Mouse (Mus musculus): ENCODE measurements around the gene Plk4. TPM values are rescaled to one million over a fixed set of nuclear protein-coding genes. Genes with fewer than 3 reads are reported as not detected.
"Not testable (repeated sequence)": the region's sequence is repeated elsewhere in the genome, so short reads cannot be mapped to it uniquely, and the experiment has no call there.

Plk4 gene
- 5.5 and 6.1 TPM in 2 replicates for total RNA-seq (2021)
- long read RNA-seq, partial matches to known transcripts: 0 of 8 reads
- long read RNA-seq, other reads (novel, unspliced or antisense): 2 of 8 reads

- DNase-seq: peak; percentile 99
Measured at GRCm38 (mm10) chr3:40799530-40800372, at the start of gene Plk4. Gene Plk4, plus strand, starts transcription at chr3:40800019.

- DNase-seq: no peak
Measured at GRCm38 (mm10) chr3:40760746-40761145, 39.1 kb upstream of the Plk4 start.

DNA sequence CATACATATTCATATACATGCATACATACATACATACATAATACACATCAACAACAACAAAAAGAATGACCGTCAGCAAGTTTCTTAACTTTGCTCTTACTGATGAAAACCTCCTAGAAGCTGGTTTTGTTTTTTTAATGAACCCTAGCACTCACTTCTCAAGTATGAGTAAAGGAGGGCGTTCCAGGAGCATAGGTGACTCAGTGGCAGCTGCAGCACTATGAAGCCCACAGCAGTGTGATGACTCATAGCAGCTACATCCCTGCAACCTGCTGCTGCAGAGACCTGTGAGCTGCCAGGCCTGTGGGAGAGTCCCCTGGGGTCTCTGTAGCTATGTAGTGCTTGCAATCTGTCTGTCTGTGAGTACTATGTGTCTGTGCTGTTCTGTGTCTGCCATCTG lies 38.5 kb upstream of the Plk4 start:
- no peak for DNase-seq

- DNase-seq: no peak
Measured at GRCm38 (mm10) chr3:40793783-40794182, 6.0 kb upstream of the Plk4 start.

DNA sequence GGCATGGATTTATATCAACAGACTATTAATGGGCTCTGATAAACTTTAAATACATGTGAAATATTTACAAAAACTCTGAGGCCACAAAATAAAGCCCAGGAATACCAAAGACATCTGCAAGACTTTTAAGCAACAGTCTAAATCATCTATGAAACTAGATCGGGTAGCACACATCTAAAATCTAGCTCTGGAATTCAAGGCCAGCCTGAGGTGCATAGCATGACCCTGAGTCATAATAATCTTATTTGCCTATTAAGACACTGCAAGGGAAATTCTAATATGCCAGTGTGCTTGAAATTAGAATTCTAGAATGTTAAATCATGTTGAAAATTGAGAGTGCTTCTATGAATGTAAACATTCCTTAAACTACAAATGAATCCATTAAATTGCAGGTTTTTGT lies 1.8 kb upstream of the Plk4 start:
- no peak for DNase-seq

GRCm38 (mm10) chr3:40798500-40798899 lies 1.3 kb upstream of the Plk4 start:
- peak; percentile 37 for DNase-seq

DNA sequence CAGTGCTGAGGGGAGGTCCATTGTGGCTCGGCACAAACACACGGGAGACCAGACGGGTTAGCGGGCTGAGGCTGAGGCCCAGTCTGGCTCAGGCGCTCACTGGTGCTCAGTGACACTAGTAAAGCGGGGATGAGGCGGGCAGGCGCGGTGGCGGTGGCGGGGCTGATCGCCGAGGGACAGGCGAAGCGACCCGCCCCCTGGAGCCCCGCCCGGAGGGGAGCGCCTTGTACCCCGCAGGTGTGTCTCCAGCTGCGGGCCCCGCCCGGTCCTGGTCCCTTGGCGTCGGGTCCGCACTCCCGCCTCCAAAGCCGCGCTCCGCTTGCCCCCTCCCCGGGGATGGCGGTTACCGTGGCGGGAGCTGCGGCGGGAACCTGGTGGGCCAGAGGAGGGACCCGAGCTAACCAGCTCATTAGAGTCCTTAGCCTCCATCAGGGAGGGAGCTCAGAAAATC lies 579 bp downstream of the Plk4 start:
- DNase-seq: peak; percentile 48

DNA sequence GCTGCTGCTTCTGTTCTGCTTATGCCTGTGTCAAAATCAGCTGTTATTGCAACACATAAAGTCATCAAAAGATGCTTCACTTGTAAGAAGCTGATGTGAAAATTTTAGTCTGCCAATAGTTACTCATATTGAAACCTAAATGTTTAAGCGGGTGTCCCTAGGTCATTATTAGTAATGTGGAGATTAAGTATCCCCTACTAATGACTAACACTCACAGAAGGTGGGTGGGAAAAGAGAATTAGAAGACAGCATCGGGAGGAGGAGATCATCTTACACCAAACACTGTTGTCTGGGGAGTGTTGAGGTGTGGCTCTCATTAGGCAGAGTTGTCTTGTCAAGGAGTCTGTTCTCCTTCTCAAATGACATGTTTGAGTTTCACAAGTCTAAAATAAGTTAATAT lies 7.1 kb downstream of the Plk4 start:
- DNase-seq: no peak

DNA sequence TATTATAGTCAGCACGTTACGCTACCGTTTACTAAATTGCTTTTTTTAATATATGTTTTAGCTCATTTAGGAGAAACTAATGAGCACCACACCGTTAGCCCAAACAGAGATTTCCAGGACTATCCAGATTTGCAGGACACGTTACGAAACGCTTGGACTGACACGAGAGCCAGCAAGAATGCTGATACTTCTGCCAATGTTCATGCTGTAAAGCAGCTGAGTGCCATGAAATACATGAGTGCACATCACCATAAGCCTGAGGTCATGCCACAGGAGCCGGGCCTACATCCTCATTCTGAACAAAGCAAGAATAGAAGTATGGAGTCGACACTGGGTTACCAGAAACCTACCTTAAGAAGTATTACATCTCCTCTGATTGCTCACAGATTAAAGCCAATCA lies 8.9 kb downstream of the Plk4 start:
- no peak for DNase-seq

DNA sequence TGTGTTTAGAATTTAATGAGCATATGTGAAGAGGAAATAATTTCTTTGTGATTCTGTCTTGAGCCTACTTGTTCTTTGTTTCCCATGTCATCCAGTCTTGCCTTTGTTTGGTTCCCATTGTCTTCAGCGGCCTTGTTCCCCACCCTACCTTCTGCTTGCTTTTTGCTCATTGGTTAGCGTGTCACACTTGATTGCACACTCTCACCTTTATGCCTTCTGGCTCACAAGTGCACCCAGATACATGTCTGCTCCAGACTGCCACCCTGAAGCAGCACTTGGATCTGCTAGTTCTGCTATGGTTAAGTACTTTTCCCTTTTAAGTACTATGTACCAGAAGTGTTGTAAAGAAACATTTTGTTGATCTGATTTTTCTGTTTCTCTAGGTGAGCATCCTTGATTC lies 10.1 kb downstream of the Plk4 start:
- DNase-seq: no peak

DNA sequence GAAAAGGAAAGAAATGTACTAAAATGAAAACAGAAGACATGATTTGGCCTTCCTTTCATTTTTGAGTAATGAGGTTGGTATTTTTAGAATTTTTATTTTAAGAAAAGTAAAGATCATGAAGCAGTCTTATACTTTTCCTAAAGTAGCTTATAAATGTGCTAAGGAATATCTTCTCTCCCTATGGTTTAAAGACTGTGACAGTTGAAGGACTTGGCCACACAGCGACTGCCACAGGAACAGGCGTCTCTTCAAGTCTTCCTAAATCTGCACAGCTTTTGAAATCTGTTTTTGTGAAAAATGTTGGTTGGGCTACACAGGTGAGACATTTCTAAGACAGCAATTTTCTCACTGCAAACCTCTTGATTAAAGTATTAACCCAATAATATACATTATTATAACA lies 13.5 kb downstream of the Plk4 start:
- DNase-seq: no peak

GRCm38 (mm10) chr3:40845521-40845920 lies 45.7 kb downstream of the Plk4 start:
- peak; percentile 4 for DNase-seq

DNA sequence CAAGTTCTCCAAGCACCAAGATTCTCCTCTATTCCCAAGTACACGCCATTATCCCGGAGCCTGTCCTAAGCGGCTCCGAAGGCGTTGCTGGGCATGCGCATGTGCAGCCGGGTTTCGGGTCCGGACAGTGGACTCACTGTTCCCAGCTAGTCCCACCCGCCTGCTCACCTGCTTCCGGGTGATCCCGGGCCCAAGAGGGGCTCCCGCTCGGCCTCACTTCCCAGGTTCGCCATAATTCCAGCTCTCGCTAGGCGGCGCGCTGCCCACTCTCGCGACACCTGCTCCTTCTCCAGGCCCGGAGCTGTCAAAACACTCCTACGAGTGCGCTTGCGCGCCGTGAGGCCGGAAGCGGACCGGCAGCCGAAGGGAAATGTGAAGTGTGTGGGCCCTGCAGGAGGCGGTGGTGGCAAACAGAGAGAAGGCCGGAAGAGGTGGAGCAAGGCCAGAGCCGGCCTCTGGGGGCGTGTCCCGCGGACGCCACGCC lies 46.7 kb downstream of the Plk4 start, which contains the start of gene Mfsd8:
TSS of gene Mfsd8 (minus strand) at position 414 of the 484 bp plus-strand sequence.
- DNase-seq: peak; percentile 91

GRCm38 (mm10) chr3:40846957-40847017 lies 47.0 kb downstream of the Plk4 start, which contains the start of gene Abhd18:
Gene Abhd18, plus strand, starts transcription at chr3:40846970.
- DNase-seq: not testable (repeated sequence)

DNA sequence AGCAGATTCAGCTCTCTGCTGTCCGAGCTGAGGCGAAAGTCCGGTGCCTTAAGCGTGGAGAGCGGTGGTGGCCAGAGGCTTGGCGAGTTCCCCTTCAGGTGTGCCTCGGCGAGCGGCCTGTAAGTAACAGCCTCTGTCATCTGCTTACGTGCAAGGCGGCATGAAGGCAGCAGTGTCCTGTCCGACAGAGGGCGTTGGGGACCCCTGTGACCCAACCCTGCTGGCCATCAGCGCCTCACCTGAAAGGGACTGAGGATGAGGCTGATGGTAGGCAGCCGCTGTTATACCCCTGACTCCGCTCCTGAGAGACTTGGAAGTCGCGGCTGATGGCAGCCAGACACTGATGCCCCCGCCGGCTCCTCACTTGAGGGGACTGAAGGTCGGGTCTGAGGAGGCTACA lies 47.2 kb downstream of the Plk4 start:
- DNase-seq: peak; percentile 38

- DNase-seq: not testable (repeated sequence)
Measured at GRCm38 (mm10) chr3:40847936-40848335, 48.1 kb downstream of the Plk4 start.

DNA sequence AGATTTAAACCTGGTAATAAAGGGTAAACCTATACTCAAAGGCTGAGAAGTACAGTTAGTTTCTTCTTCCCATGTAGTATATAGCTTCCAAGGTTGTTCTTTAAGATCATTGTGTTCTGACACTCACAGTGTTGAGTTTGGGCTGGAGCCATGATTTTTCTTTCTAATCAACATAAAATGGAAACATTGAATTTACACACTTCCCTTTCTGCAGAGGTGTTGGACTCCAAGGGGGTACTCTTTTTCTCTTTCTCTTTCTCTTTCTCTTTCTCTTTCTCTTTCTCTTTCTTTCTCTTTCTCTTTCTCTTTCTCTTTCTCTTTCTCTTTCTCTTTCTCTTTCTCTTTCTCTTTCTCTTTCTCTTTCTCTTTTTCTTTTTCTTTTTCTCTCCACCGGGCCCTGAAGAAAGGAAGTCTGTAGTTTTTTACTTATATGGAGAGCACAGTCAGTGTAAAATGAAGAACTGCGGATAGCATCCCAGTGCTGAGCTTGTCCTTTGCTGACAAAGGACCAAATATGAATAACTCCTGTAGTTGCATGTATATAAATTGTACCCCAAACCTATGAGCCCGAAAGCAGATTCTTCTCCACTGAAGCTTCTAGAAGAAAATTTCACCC lies 53.4 kb downstream of the Plk4 start:
- DNase-seq: not testable (repeated sequence)

Other genes starting within 250 kb of the Plk4 start
- gene Slc25a31, start 91.2 kb upstream of the Plk4 start, total RNA-seq (2021): 0.15 TPM in 1 of 2 replicates, not detected in the other
- 64.3 and 64.8 TPM in 2 replicates for gene Hspa4l, start 55.5 kb upstream of the Plk4 start, total RNA-seq (2021)
- 20.4 and 24.2 TPM in 2 replicates for gene Mfsd8, start 46.9 kb downstream of the Plk4 start, total RNA-seq (2021)
- 6.7 and 9.2 TPM in 2 replicates for gene Abhd18, start 47.0 kb downstream of the Plk4 start, total RNA-seq (2021)
- 0.18 TPM in 1 of 2 replicates, not detected in the other for gene 1700034I23Rik, start 102.5 kb downstream of the Plk4 start, total RNA-seq (2021)
- 37.7 and 37.9 TPM in 2 replicates for gene Larp1b, start 149.8 kb downstream of the Plk4 start, total RNA-seq (2021)